Mouse (Mus musculus) testis, adult 2 months (tissue): ENCODE data around the gene Cluap1. TPM values are rescaled to one million over a fixed set of nuclear protein-coding genes. Genes with fewer than 3 reads are reported as not detected.

ENCODE experiments used
- H3K27ac ChIP-seq: fragments of 200-500 bp; 2 replicates; pipeline ENCODE4 v1.5.1; 2012; ENCODE audit warnings: low read depth, low read length; ENCODE audit not compliant: control insufficient read depth, insufficient read depth
- H3K27me3 ChIP-seq: fragments of 200-500 bp; 2 replicates; pipeline ENCODE4 v1.6.1; 2012; ENCODE audit warnings: mild to moderate bottlenecking, low read length, moderate library complexity; ENCODE audit not compliant: control insufficient read depth, insufficient read depth
- H3K36me3 ChIP-seq: fragments of 200-500 bp; 2 replicates; pipeline ENCODE4 v1.6.1; 2012; ENCODE audit warnings: mild to moderate bottlenecking, low read length; ENCODE audit not compliant: control insufficient read depth, insufficient read depth
- H3K4me1 ChIP-seq: fragments of 200-500 bp; 2 replicates; pipeline ENCODE4 v1.6.1; 2012; ENCODE audit warnings: low read length; ENCODE audit not compliant: control insufficient read depth, insufficient read depth
- H3K4me3 ChIP-seq: fragments of 200-500 bp; 2 replicates; pipeline ENCODE4 v1.5.1; 2012; ENCODE audit warnings: low read depth, mild to moderate bottlenecking, low read length, moderate library complexity, mixed read lengths; ENCODE audit not compliant: control insufficient read depth
- CTCF ChIP-seq: fragments of 200-500 bp; IDR thresholded peaks from 2 replicates; pipeline ENCODE4 v1.5.1; 2012; ENCODE audit warnings: low read depth, mild to moderate bottlenecking, inconsistent platforms, low read length, moderate library complexity; ENCODE audit not compliant: control insufficient read depth, insufficient read depth, insufficient replicate concordance
- POLR2A ChIP-seq: fragments of 200-500 bp; IDR thresholded peaks from 2 replicates; pipeline ENCODE4 v1.6.1; 2012; ENCODE audit warnings: low read depth, mild to moderate bottlenecking, inconsistent platforms, low read length, moderate library complexity; ENCODE audit not compliant: control insufficient read depth
- polyA plus RNA-seq: library from polyadenylated mRNA; depleted of rRNA; stranded (reverse); fragments of >200 nt; gene quantifications from 2 replicates; pipeline ENCODE4 v1.2.3, GENCODE M21; 2012

Cluap1 gene
- polyA plus RNA-seq, 1 experiment, result 29.4 TPM

GRCm38 (mm10) chr16:3885065-3885670, 23.4 kb upstream of the Cluap1 start:
- no peaks in the 10 kb centered on the region for H3K27me3 ChIP-seq
- peak overlapping the region; percentile 95 for H3K27ac ChIP-seq
- H3K4me3 ChIP-seq, result peak overlapping the region; percentile 99
- no peaks in the 10 kb centered on the region for H3K36me3 ChIP-seq
- TF ChIP-seq CTCF (no peak), POLR2A (no peak)
- H3K4me1 ChIP-seq, result peaks cover 8% of the 10 kb centered on the region

- Histone ChIP-seq H3K4me1 (peaks cover 3% of the 10 kb centered on the region; the same call in 1 of the 2 replicates), H3K36me3 (no peaks in the 10 kb centered on the region)
Measured at GRCm38 (mm10) chr16:3891621-3892295, 16.8 kb upstream of the Cluap1 start.

GRCm38 (mm10) chr16:3893739-3894138, 14.9 kb upstream of the Cluap1 start:
- Histone ChIP-seq H3K27ac (no peak overlapping the region), H3K4me3 (no peak overlapping the region)
- TF ChIP-seq POLR2A (no peak), CTCF (no peak)

More at GRCm38 (mm10) chr16:3891621-3892295, 16.8 kb upstream of the Cluap1 start:
- TF ChIP-seq CTCF, result no peak
- TF ChIP-seq POLR2A, result no peak
- H3K27ac ChIP-seq, result no peak overlapping the region
- H3K4me3 ChIP-seq, result no peak overlapping the region
- no peaks in the 10 kb centered on the region for H3K27me3 ChIP-seq

GRCm38 (mm10) chr16:3895173-3895792, 13.3 kb upstream of the Cluap1 start:
- Histone ChIP-seq H3K4me3 (no peak overlapping the region), H3K36me3 (peaks cover 1% of the 10 kb centered on the region; the same call in 1 of the 2 replicates), H3K27ac (peak overlapping the region; percentile 39), H3K27me3 (no peaks in the 10 kb centered on the region), H3K4me1 (peaks cover 3% of the 10 kb centered on the region; the same call in 1 of the 2 replicates)
- TF ChIP-seq POLR2A (no peak), CTCF (no peak)

More at GRCm38 (mm10) chr16:3893739-3894138, 14.9 kb upstream of the Cluap1 start:
- peaks cover 1% of the 10 kb centered on the region; the same call in 1 of the 2 replicates for H3K36me3 ChIP-seq
- peaks cover 3% of the 10 kb centered on the region; the same call in 1 of the 2 replicates for H3K4me1 ChIP-seq
- no peaks in the 10 kb centered on the region for H3K27me3 ChIP-seq

GRCm38 (mm10) chr16:3896046-3896445, 12.6 kb upstream of the Cluap1 start:
- no peak overlapping the region for H3K4me3 ChIP-seq
- H3K27ac ChIP-seq, result no peak overlapping the region
- H3K27me3 ChIP-seq, result no peaks in the 10 kb centered on the region
- TF ChIP-seq CTCF (no peak), POLR2A (no peak)
- peaks cover 3% of the 10 kb centered on the region; the same call in 1 of the 2 replicates for H3K4me1 ChIP-seq
- H3K36me3 ChIP-seq, result peaks cover 1% of the 10 kb centered on the region; the same call in 1 of the 2 replicates

GRCm38 (mm10) chr16:3896553-3896952, 12.0 kb upstream of the Cluap1 start:
- TF ChIP-seq CTCF, result no peak
- TF ChIP-seq POLR2A, result no peak
- H3K27ac ChIP-seq, result no peak overlapping the region
- H3K36me3 ChIP-seq, result peaks cover 1% of the 10 kb centered on the region; the same call in 1 of the 2 replicates
- no peak overlapping the region for H3K4me3 ChIP-seq
- H3K27me3 ChIP-seq, result no peaks in the 10 kb centered on the region
- peaks cover 3% of the 10 kb centered on the region; the same call in 1 of the 2 replicates for H3K4me1 ChIP-seq

- no peaks in the 10 kb centered on the region for H3K27me3 ChIP-seq
- peak overlapping the region; percentile 87 for H3K4me3 ChIP-seq
- H3K36me3 ChIP-seq, result no peaks in the 10 kb centered on the region
- no peaks in the 10 kb centered on the region for H3K4me1 ChIP-seq
- TF ChIP-seq POLR2A, result peak; percentile 77; the same call in 1 of the 2 replicates
- no peak for TF ChIP-seq CTCF
- H3K27ac ChIP-seq, result peak overlapping the region; percentile 90
Measured at GRCm38 (mm10) chr16:3907471-3907870, 1.1 kb upstream of the Cluap1 start.
